Mouse (Mus musculus) limb, embryonic 11.5 days (tissue): ENCODE measurements around the gene Uox. TPM values are rescaled to one million over a fixed set of nuclear protein-coding genes. Genes with fewer than 3 reads are reported as not detected.

Source experiments
- ATAC-seq: fragments of 200-750 bp; cut with Nextera tagmentation; 2 replicates; pipeline ENCODE4 v1.8.0; 2017; ENCODE audit warnings: low read depth; ENCODE audit not compliant: insufficient number of reproducible peaks, low FRiP score, low TSS enrichment
- DNase-seq: peaks from one replicate; pipeline ENCODE4 v3.0.0-alpha.2; 2015; ENCODE audit warnings: low spot score
- H3K27ac ChIP-seq: fragments of 300-500 bp; sonication (generic); replicated peaks from 2 replicates; pipeline ENCODE4 v1.5.1; 2014; ENCODE audit warnings: low read depth, mild to moderate bottlenecking, low read length
- H3K27me3 ChIP-seq: fragments of 300-500 bp; sonication (generic); 2 replicates; pipeline ENCODE4 v1.6.1; 2014; ENCODE audit warnings: mild to moderate bottlenecking, low read length, mixed read lengths; ENCODE audit not compliant: control insufficient read depth, insufficient read depth
- H3K36me3 ChIP-seq: fragments of 300-500 bp; sonication (generic); 2 replicates; pipeline ENCODE4 v1.6.1; 2014; ENCODE audit warnings: mild to moderate bottlenecking, low read length, moderate library complexity, mixed read lengths; ENCODE audit not compliant: control insufficient read depth, insufficient read depth
- H3K4me1 ChIP-seq: fragments of 300-500 bp; sonication (generic); 2 replicates; pipeline ENCODE4 v1.6.1; 2014; ENCODE audit warnings: low read length, mixed read lengths; ENCODE audit not compliant: control insufficient read depth, insufficient read depth
- H3K4me2 ChIP-seq: fragments of 300-500 bp; sonication (generic); 2 replicates; pipeline ENCODE4 v1.6.1; 2014; ENCODE audit warnings: low read depth, mild to moderate bottlenecking, moderate library complexity; ENCODE audit not compliant: severe bottlenecking
- H3K4me3 ChIP-seq: fragments of 300-500 bp; sonication (generic); 2 replicates; pipeline ENCODE4 v1.5.1; 2014; ENCODE audit warnings: low read depth, low read length
- H3K9ac ChIP-seq: fragments of 300-500 bp; sonication (generic); 2 replicates; pipeline ENCODE4 v1.6.1; 2014; ENCODE audit warnings: mild to moderate bottlenecking, low read length
- H3K9me3 ChIP-seq: fragments of 300-500 bp; sonication (generic); 2 replicates; pipeline ENCODE4 v1.6.1; 2016; ENCODE audit warnings: low read length; ENCODE audit not compliant: control insufficient read depth
- WGBS: fragments of 180-500 bp; shearing (Covaris S2); extraction: QIAGEN DNeasy Blood & Tissue Kit; methylation state at CpG from one replicate; pipeline ENCODE4 v1.1.7; 2014; 5-methylcytosine and 5-hydroxymethylcytosine counted together
- polyA plus RNA-seq: library from polyadenylated mRNA; unstranded; fragments of >200 nt; fragmentation: Nextera tagmentation; extraction: Ambion mirVana; gene quantifications from 2 replicates; pipeline ENCODE4 v1.2.1, GENCODE M21; 2014

The Uox gene
- polyA plus RNA-seq, 1 experiment from 2014 or later = not detected

DNA sequence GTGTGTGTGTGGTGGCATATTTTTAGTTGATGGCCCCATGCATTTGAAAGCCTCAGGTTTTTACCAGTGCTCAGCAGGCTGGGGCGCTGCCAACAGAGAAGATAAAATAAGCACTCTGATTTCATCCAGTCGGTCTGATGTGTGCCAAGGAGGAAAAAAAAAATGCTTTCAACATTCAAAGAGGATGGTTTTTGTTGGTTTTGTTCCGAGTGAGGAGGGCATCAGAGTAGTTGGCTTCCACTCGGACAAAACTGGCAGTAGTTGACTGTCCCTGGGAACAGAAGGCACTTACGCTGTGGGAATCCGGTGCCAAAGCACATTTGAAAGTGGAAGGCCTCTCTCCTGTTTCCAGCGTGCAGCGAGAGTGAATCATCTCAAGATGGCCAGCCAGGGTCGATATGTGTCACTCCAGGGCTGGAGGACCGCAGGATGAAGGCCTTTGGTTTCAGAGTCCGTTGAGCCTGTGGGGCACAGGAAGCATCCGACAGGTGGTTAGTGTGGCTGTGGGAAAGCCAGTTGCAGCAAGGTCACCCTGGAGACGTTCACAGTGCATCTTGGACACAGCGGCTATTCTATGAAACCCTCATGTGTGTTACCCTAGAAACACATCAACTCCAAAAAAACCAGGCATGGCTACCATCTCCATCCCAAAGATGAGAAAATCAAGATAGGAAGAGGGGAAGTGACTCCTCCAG lies 50.5 kb downstream of the Uox start:
- Histone ChIP-seq H3K9me3 (no peaks in the 10 kb centered on the region), H3K27ac (no peak overlapping the region), H3K4me1 (no peaks in the 10 kb centered on the region), H3K4me2 (no peak overlapping the region), H3K4me3 (no peak overlapping the region), H3K27me3 (no peaks in the 10 kb centered on the region), H3K36me3 (no peaks in the 10 kb centered on the region), H3K9ac (no peak overlapping the region)
- ATAC-seq (no peak), DNase-seq (no peak)
- 87% methylated on average over 14 of the region's 14 CpGs for WGBS

DNA sequence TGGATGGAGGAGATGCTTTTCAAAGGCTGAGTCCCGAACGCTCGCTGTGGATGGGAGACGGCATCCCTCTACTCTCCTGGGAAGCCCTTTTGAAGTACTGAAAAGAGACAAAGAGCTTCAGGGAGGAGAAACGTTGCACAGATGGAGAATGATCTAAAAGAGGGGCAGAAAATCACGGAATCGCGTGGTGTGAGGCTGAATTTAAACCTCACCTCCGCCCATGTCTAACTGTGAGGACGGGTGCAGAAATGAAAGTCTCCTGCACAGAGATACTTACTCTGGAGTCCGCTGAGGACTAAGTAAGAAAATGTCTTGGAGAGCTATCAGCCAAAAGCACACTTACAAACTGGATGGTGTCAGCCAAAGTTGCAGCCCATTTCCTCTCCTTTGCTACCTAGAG lies 51.7 kb downstream of the Uox start:
- no peak overlapping the region for H3K9ac ChIP-seq

DNA sequence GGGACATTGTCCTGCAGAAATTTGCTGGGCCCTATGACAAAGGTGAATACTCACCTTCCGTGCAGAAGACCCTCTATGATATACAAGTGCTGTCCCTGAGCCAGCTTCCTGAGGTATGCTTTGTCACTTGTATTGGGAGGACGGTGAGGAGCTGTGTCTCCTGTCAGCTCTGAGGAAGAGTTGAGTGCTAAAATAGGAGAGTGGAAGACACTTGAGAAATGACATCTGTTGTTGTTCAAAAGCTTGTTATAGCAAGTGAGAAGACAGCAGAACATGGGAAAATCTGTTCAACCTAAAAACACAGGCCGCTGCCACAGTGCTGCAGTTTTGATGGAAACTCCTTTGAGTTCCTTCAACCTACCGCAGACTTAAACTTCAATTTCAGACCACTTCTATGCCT lies 55.5 kb downstream of the Uox start:
- Histone ChIP-seq H3K27ac (no peak overlapping the region), H3K9ac (no peak overlapping the region), H3K4me1 (no peaks in the 10 kb centered on the region), H3K27me3 (no peaks in the 10 kb centered on the region), H3K9me3 (no peaks in the 10 kb centered on the region), H3K4me2 (no peak overlapping the region), H3K36me3 (no peaks in the 10 kb centered on the region), H3K4me3 (no peak overlapping the region)
- DNase-seq (no peak), ATAC-seq (no peak)
- WGBS = 90% methylated on average over 4 of the region's 4 CpGs

More for the DNA sequence above, 51.7 kb downstream of the Uox start:
- H3K4me3 ChIP-seq = no peak overlapping the region
- H3K27ac ChIP-seq = no peak overlapping the region
- no peak for ATAC-seq
- no peaks in the 10 kb centered on the region for H3K9me3 ChIP-seq
- H3K4me1 ChIP-seq = no peaks in the 10 kb centered on the region
- no peaks in the 10 kb centered on the region for H3K27me3 ChIP-seq
- 86% methylated on average over 11 of the region's 11 CpGs for WGBS
- no peaks in the 10 kb centered on the region for H3K36me3 ChIP-seq
- DNase-seq = no peak
- no peak overlapping the region for H3K4me2 ChIP-seq

DNA sequence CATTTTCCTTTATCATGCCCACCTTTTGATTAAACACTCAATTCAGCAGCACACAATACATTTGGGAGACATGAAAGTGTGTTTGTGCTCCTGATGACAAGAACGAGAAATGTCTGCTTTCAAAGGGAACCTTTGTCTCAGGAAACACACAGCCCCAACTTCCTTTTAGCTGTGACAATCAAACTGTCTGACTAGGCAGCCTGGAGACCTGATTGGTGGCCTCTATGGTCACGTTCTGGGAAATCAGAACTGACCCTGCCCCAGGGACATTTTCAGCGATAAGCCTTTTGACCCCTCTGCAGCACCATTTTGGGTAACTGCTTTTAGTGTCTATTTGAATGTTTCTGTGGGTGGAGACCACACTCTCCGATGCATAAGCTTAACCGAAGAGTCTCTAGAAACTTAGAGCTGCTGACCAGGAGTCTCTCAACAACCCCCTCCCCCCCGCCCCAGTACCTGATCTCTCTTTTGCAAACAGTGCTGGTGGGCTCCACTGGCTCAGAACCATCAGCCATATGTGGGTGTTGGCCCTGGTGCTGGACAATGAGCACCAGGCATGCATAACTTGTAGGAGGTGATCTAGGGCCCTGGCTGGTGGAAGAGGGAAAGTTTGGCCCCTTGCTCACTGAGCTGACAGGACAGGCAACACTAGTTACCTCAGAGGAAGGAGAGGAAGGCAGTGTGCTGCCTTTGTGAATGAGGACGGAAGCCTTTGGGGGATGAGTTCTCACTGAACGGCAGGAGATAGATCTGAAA lies 58.2 kb downstream of the Uox start:
- H3K27me3 ChIP-seq = no peaks in the 10 kb centered on the region
- H3K4me2 ChIP-seq = no peak overlapping the region
- H3K4me1 ChIP-seq = no peaks in the 10 kb centered on the region
- no peak overlapping the region for H3K4me3 ChIP-seq
- DNase-seq (no peak), ATAC-seq (no peak)
- WGBS = 87% methylated on average over 8 of the region's 8 CpGs
- no peak overlapping the region for H3K27ac ChIP-seq
- no peak overlapping the region for H3K9ac ChIP-seq
- H3K36me3 ChIP-seq = no peaks in the 10 kb centered on the region
- H3K9me3 ChIP-seq = no peaks in the 10 kb centered on the region

DNA sequence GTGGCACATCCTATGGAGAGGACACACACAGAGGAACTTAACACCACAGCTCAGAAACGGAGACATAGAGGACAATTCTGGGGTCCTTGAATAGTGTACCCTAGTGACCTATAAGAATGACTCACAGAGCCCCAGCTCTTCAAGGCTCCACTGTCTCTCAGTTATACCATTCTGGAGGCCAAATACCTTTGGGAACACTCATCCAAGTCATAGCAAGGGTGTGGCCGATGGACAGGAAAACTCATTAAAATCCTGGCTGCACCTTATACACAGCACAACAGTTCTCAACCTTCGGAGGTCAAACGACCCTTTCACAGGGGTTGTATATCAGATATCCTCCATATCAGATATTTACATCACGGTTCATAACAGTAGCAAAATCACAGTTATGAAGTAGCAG lies 62.3 kb downstream of the Uox start:
- DNase-seq = no peak
- H3K4me3 ChIP-seq = no peak overlapping the region
- no peak overlapping the region for H3K27ac ChIP-seq
- H3K4me1 ChIP-seq = no peaks in the 10 kb centered on the region
- H3K36me3 ChIP-seq = no peaks in the 10 kb centered on the region
- ATAC-seq = no peak
- H3K9me3 ChIP-seq = no peaks in the 10 kb centered on the region
- WGBS = 87% methylated on average over 5 of the region's 5 CpGs
- no peak overlapping the region for H3K9ac ChIP-seq
- no peaks in the 10 kb centered on the region for H3K27me3 ChIP-seq
- no peak overlapping the region for H3K4me2 ChIP-seq

DNA sequence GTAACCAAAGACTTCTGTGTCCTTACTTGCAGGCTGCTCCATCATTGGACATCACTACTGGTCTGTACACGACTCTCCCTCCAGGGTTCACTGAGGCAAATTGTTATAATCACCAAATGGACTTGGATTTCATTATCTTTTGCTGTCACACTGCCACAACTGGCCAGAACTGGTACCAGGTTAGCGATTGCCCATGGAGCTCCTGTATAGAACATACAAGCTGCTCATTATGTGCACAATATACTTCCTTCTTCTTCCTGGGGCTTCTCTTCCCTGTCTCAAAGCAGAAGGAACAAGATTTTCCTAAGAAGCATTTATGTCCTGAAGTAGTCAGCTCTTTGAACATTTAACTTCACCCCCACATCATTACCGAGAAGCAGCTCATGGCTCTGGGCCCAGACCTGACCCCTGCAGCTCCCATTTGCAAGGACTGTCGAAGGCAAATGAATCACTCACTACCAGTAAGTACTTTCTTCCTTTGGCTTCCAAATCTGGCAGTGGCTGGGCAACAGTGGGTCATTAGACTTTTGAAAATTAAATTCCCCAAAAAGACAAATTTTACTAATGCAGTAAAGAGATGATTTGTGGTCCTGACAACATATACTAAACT lies 71.7 kb downstream of the Uox start:
- Histone ChIP-seq H3K9me3 (no peaks in the 10 kb centered on the region), H3K4me3 (no peak overlapping the region), H3K27ac (no peak overlapping the region), H3K36me3 (no peaks in the 10 kb centered on the region), H3K4me1 (no peaks in the 10 kb centered on the region), H3K27me3 (no peaks in the 10 kb centered on the region), H3K9ac (no peak overlapping the region), H3K4me2 (no peak overlapping the region)
- no peak for ATAC-seq
- WGBS = 35% methylated on average over 4 of the region's 4 CpGs
- DNase-seq = no peak

DNA sequence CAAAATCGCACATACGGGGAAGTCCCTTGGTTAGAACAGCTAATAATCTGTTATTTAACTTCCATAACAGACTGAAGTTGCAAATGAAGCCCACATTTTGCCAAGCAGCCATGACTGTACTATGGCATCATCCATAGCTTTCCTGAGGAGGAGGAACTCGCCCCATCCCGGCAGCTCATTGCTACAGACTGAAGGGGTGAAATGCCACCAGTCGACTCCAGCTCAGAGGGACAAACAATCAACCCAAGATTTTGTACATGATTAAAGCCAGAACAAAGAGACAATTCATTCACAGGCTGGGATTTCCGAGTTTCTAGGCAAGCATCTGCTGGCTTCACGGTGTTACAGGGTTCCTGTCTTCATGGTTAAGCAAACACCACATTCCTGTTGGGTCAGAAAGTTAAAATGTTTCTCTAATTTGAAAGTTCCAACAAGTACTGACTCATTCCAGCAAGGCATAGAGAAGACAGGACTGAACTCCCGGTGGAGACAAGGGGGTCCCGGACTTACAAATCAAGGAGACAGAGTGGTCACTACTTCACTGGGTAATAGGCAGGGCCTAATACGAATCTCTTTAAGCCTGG lies 79.2 kb downstream of the Uox start:
- ATAC-seq = no peak
- WGBS = 84% methylated on average over 10 of the region's 10 CpGs

DNA sequence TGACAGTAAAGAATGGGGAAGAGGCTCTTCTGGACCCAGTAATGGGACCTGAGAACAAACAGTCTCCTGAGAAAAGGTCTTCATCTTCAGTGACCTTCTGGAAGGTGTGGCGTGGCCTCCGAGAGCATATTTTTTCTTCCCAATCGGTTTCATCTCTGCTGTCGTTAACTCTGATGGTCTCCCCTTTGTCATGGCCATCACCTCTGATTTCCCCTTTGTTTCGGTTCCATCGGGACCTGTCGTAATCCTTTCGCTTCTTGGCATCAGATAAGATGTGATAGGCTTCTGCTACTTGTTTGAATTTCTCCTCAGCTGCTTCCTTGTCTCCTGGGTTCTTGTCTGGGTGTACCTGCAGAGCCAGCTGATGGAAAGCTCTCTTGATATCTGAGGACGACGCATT lies 80.5 kb downstream of the Uox start:
- Histone ChIP-seq H3K9ac (no peak overlapping the region), H3K4me1 (no peaks in the 10 kb centered on the region), H3K36me3 (no peaks in the 10 kb centered on the region), H3K4me2 (no peak overlapping the region), H3K27ac (no peak overlapping the region), H3K27me3 (no peaks in the 10 kb centered on the region), H3K9me3 (no peaks in the 10 kb centered on the region), H3K4me3 (no peak overlapping the region)
- 93% methylated on average over 10 of the region's 10 CpGs for WGBS
- no peak for ATAC-seq
- no peak for DNase-seq

More for the DNA sequence above, 79.2 kb downstream of the Uox start:
- Histone ChIP-seq H3K27ac (no peak overlapping the region), H3K9ac (no peak overlapping the region), H3K4me3 (no peak overlapping the region), H3K36me3 (no peaks in the 10 kb centered on the region), H3K4me2 (no peak overlapping the region), H3K4me1 (no peaks in the 10 kb centered on the region), H3K9me3 (no peaks in the 10 kb centered on the region), H3K27me3 (no peaks in the 10 kb centered on the region)
- DNase-seq = no peak
